Mouse (Mus musculus) intestine, embryonic 15.5 days (tissue): ENCODE results near the gene Defb45. TPM values are rescaled to one million over a fixed set of nuclear protein-coding genes. Genes with fewer than 3 reads are reported as not detected.

ENCODE experiments used
- ATAC-seq: fragments of 200-750 bp; cut with Nextera tagmentation; 2 replicates; pipeline ENCODE4 v1.8.0; 2017; ENCODE audit warnings: moderate TSS enrichment, moderate library complexity
- H3K27ac ChIP-seq: fragments of 300-500 bp; sonication (generic); 2 replicates; pipeline ENCODE4 v1.5.1; 2015; ENCODE audit warnings: mild to moderate bottlenecking, inconsistent platforms
- H3K27me3 ChIP-seq: fragments of 300-500 bp; sonication (generic); replicated peaks from 2 replicates; pipeline ENCODE4 v1.6.1; 2015; ENCODE audit warnings: inconsistent platforms
- H3K36me3 ChIP-seq: fragments of 300-500 bp; sonication (generic); 2 replicates; pipeline ENCODE4 v1.6.1; 2015; ENCODE audit warnings: inconsistent platforms
- H3K4me1 ChIP-seq: fragments of 300-500 bp; sonication (generic); replicated peaks from 2 replicates; pipeline ENCODE4 v1.6.1; 2015; ENCODE audit warnings: inconsistent platforms
- H3K4me2 ChIP-seq: fragments of 300-500 bp; sonication (generic); replicated peaks from 2 replicates; pipeline ENCODE4 v1.6.1; 2015; ENCODE audit warnings: mild to moderate bottlenecking, inconsistent platforms
- H3K4me3 ChIP-seq: fragments of 300-500 bp; sonication (generic); replicated peaks from 2 replicates; pipeline ENCODE4 v1.5.1; 2015; ENCODE audit warnings: inconsistent platforms
- H3K9ac ChIP-seq: fragments of 300-500 bp; sonication (generic); 2 replicates; pipeline ENCODE4 v1.6.1; 2015; ENCODE audit warnings: inconsistent platforms
- H3K9me3 ChIP-seq: fragments of 300-500 bp; sonication (generic); 2 replicates; pipeline ENCODE4 v1.6.1; 2016; ENCODE audit warnings: inconsistent platforms
- WGBS: fragments of 180-500 bp; shearing (Covaris S2); methylation state at CpG from one replicate; pipeline ENCODE4 v1.1.7; 2015; 5-methylcytosine and 5-hydroxymethylcytosine counted together
- polyA plus RNA-seq: library from polyadenylated mRNA; unstranded; fragments of >200 nt; fragmentation: Nextera tagmentation; extraction: Ambion mirVana; gene quantifications from 2 replicates; pipeline ENCODE4 v1.2.1, GENCODE M21; 2015

The Defb45 gene
- polyA plus RNA-seq, 1 experiment from 2014 or later = not detected

DNA sequence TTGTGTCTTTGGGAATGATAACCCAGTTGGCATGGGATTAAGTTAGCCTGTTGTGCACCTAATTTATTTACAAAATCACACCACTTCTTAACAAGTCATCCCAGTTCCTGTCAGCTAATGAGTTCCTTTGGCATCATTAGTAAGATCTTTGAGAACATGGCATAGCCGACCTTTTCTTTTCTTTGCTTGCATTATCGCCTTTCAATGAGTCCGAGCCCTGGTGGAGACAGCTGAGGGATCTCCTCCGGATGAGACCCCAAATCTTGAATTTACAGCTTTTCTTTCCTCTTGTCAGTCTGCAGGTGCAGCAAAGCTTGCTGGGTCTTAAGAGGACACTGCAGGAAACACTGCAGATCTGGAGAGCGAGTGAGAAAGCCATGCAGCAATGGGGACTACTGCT lies 30.2 kb downstream of the Defb45 start, which contains the start of gene Gm17416:
Gene Gm17416 (plus strand): TSS at position 301 of the 400 bp plus-strand sequence.
- WGBS = 92% methylated on average over 5 of the region's 5 CpGs

DNA sequence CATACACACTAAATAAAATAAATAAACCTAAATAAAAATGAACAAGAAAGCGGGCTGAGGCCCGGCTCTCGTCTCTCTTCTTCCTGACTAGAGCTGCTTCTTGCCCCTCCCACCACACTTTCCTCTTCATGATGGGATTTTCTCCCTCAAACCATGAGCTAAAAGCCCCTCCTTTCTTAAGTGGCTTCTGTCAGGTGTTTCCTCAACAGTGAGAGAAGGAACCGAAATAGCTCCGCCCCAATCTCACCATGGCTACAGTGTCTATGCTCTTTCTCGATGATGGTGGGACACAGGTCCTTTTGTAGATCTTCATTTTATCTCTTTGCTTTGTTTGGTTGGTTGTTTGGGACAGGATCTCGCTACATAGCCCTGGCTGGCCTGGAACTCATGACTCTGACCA lies 42.5 kb downstream of the Defb45 start:
- Histone ChIP-seq H3K4me1 (no peaks in the 10 kb centered on the region), H3K4me3 (no peak overlapping the region), H3K27ac (no peak overlapping the region), H3K36me3 (no peaks in the 10 kb centered on the region), H3K9ac (no peak overlapping the region), H3K9me3 (no peaks in the 10 kb centered on the region), H3K4me2 (no peak overlapping the region), H3K27me3 (no peaks in the 10 kb centered on the region)
- 85% methylated on average over 7 of the region's 7 CpGs for WGBS
- ATAC-seq = no peak

More for the DNA sequence above, 30.2 kb downstream of the Defb45 start, which contains the start of gene Gm17416:
- ATAC-seq = no peak
- no peaks in the 10 kb centered on the region for H3K36me3 ChIP-seq
- H3K4me1 ChIP-seq = no peaks in the 10 kb centered on the region
- H3K9me3 ChIP-seq = no peaks in the 10 kb centered on the region
- H3K27ac ChIP-seq = no peak within 1 kb of the TSS
- no peaks in the 10 kb centered on the region for H3K27me3 ChIP-seq
- H3K4me2 ChIP-seq = no peak within 1 kb of the TSS
- no peak within 1 kb of the TSS for H3K4me3 ChIP-seq
- no peak within 1 kb of the TSS for H3K9ac ChIP-seq

DNA sequence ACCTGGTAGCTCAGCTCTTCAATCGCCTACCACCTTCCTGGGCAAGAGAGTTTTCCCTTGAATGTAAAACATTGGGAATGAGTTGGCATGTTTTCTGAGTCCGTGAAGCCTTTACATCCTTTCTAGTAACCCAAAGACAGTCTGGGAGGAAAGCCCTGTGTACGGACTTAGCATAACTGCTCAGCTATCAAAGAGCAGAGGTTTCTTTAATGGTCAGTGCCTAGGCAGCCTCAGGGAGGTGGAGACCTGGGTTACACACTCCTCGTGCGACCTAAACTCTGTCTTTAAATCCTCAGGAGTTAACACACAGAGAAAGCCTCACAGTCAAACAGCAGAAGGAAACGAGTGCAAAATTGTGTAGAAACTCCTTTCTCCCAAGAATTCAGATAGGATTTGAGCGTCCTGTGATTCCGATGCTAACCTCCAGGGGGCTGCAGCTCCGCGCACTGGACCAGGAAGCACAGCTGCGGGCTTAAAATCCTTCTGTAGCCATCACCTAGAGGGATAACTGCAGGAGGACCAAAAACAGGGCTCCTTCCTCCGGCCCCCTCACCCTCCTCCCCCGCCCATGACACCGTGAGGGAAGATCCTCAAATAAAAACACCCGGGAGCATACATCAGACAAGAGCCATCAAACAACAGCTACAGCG lies 45.3 kb downstream of the Defb45 start:
- peak overlapping the region; percentile 43 for H3K4me2 ChIP-seq
- H3K27ac ChIP-seq = no peak overlapping the region
- no peaks in the 10 kb centered on the region for H3K4me1 ChIP-seq
- ATAC-seq = 0 out of 2 replicates have a peak, but pooled peaks have one; percentile 58
- no peaks in the 10 kb centered on the region for H3K27me3 ChIP-seq
- no peak overlapping the region for H3K4me3 ChIP-seq
- H3K9me3 ChIP-seq = no peaks in the 10 kb centered on the region
- no peak overlapping the region for H3K9ac ChIP-seq
- no peaks in the 10 kb centered on the region for H3K36me3 ChIP-seq
- 11% methylated on average over 16 of the region's 16 CpGs for WGBS

GRCm38 (mm10) chr2:152548124-152548523 lies 51.1 kb downstream of the Defb45 start:
- no peaks in the 10 kb centered on the region for H3K4me1 ChIP-seq

DNA sequence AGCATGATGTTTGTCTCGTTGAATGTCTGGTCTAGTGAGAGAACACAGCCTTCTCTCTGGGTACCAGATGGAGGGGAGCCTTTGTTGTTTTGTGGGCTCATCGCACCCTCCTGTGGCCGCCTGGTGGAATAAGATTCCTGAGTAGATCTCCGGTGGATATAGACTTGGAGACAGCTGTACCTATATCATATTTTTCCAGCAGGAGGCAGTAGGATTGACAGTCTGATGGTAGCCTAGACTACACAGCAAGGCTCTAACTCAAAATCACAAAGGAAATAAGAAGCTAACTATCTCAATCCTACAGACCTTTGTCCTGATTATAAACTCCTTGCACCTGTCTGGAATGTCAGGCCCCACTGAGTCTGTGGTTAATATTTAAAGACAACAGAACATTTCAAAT lies 54.5 kb downstream of the Defb45 start:
- H3K9ac ChIP-seq = no peak overlapping the region
- WGBS = 11% methylated on average over 4 of the region's 4 CpGs
- ATAC-seq = peak; percentile 89
- H3K4me2 ChIP-seq = no peak overlapping the region
- no peaks in the 10 kb centered on the region for H3K36me3 ChIP-seq
- no peaks in the 10 kb centered on the region for H3K4me1 ChIP-seq
- no peaks in the 10 kb centered on the region for H3K27me3 ChIP-seq
- no peaks in the 10 kb centered on the region for H3K9me3 ChIP-seq
- no peak overlapping the region for H3K4me3 ChIP-seq
- no peak overlapping the region for H3K27ac ChIP-seq

More at GRCm38 (mm10) chr2:152548124-152548523, 51.1 kb downstream of the Defb45 start:
- Histone ChIP-seq H3K36me3 (no peaks in the 10 kb centered on the region), H3K9ac (no peak overlapping the region), H3K27me3 (no peaks in the 10 kb centered on the region), H3K4me2 (no peak overlapping the region), H3K9me3 (no peaks in the 10 kb centered on the region), H3K4me3 (no peak overlapping the region), H3K27ac (no peak overlapping the region)
- ATAC-seq = no peak
- WGBS = 66% methylated on average over 5 of the region's 5 CpGs

GRCm38 (mm10) chr2:152543478-152543877 lies 55.7 kb downstream of the Defb45 start:
- no peak overlapping the region for H3K9ac ChIP-seq
- no peaks in the 10 kb centered on the region for H3K4me1 ChIP-seq
- ATAC-seq = peak; percentile 44
- H3K36me3 ChIP-seq = no peaks in the 10 kb centered on the region
- no peaks in the 10 kb centered on the region for H3K9me3 ChIP-seq
- H3K27ac ChIP-seq = no peak overlapping the region
- H3K4me2 ChIP-seq = no peak overlapping the region
- no peaks in the 10 kb centered on the region for H3K27me3 ChIP-seq
- no peak overlapping the region for H3K4me3 ChIP-seq
- WGBS = 52% methylated on average over 4 of the region's 4 CpGs

Other genes starting within 250 kb of the Defb45 start
- gene Nrsn2, start 222.8 kb downstream of the Defb45 start, polyA plus RNA-seq = 1.8 and 2.1 TPM in 2 replicates
- 5.4 and 5.9 TPM in 2 replicates for gene Sox12, start 201.3 kb downstream of the Defb45 start, polyA plus RNA-seq
- 34.4 and 40.8 TPM in 2 replicates for gene Zcchc3, start 184.4 kb downstream of the Defb45 start, polyA plus RNA-seq
- gene 6820408C15Rik, start 183.8 kb downstream of the Defb45 start, polyA plus RNA-seq = 0.42 and 0.49 TPM in 2 replicates
- not detected in 2 replicates for gene Defb23, start 134.8 kb downstream of the Defb45 start, polyA plus RNA-seq
- gene Defb20, start 122.3 kb downstream of the Defb45 start, polyA plus RNA-seq = not detected in 2 replicates
- not detected in 2 replicates for gene Defb22, start 109.3 kb downstream of the Defb45 start, polyA plus RNA-seq
- not detected in 2 replicates for gene Defb26, start 87.7 kb downstream of the Defb45 start, polyA plus RNA-seq
- not detected in 2 replicates for gene Defb28, start 81.1 kb downstream of the Defb45 start, polyA plus RNA-seq
- gene Defb29, start 59.3 kb downstream of the Defb45 start, polyA plus RNA-seq = not detected in 2 replicates
- not detected in 2 replicates for gene Gm17416, start 30.1 kb downstream of the Defb45 start, polyA plus RNA-seq
- not detected in 2 replicates for gene Defb21, start 26.7 kb downstream of the Defb45 start, polyA plus RNA-seq
- gene Defb19, start 19.1 kb downstream of the Defb45 start, polyA plus RNA-seq = not detected in 2 replicates
- not detected in 2 replicates for gene Defb36, start 4.9 kb upstream of the Defb45 start, polyA plus RNA-seq
- 0.67 and 2.3 TPM in 2 replicates for gene Defb25, start 23.7 kb upstream of the Defb45 start, polyA plus RNA-seq
- 10.0 and 10.3 TPM in 2 replicates for gene Rem1, start 27.6 kb upstream of the Defb45 start, polyA plus RNA-seq
- 115 and 120 TPM in 2 replicates for gene H13, start 70.1 kb upstream of the Defb45 start, polyA plus RNA-seq
- 26.3 and 26.8 TPM in 2 replicates for gene Mcts2, start 87.6 kb upstream of the Defb45 start, polyA plus RNA-seq
- 102 and 116 TPM in 2 replicates for gene Id1, start 136.9 kb upstream of the Defb45 start, polyA plus RNA-seq
- gene Cox4i2, start 154.8 kb upstream of the Defb45 start, polyA plus RNA-seq = 12.2 and 14.2 TPM in 2 replicates
- 61.9 and 64.0 TPM in 2 replicates for gene Bcl2l1, start 232.3 kb upstream of the Defb45 start, polyA plus RNA-seq
- 60.1 and 67.6 TPM in 2 replicates for gene Tpx2, start 248.6 kb upstream of the Defb45 start, polyA plus RNA-seq